In genomic region chr2:138760439-138760963, GRCm38 (mm10) we compare ENCODE assay signal across 10 mouse cellular contexts.
"Had no signal": no experiment of that assay in that cellular context is flagged by ENCODE, and none has a peak within 500 bp of the region (broad histone marks: within the 10 kb centered on the region; RNA-seq: fewer than 3 reads in every experiment).

No protein-coding gene starts in this region.

- H3K27me3 ChIP-seq: limb, embryonic 15.5 days; midbrain, embryonic 12.5 days; neural tube, embryonic 13.5 days had no signal

- ATAC-seq: midbrain, embryonic 16.5 days had no signal

- H3K27ac ChIP-seq: limb, embryonic 15.5 days; liver, embryonic 14.5 days; midbrain, embryonic 12.5 days; neural tube, embryonic 13.5 days had no signal

- DNase-seq: layer of hippocampus, adult 9-11 months; layer of hippocampus, postnatal 36 days; lung, adult 18-20 months; right cerebral cortex, postnatal 14 days; thymus, postnatal 4 days had no signal

- H3K4me2 ChIP-seq: limb, embryonic 15.5 days; midbrain, embryonic 12.5 days; neural tube, embryonic 13.5 days had no signal

- H3K9me3 ChIP-seq: limb, embryonic 15.5 days; midbrain, embryonic 12.5 days; neural tube, embryonic 13.5 days had no signal

- H3K4me1 ChIP-seq: limb, embryonic 15.5 days; midbrain, embryonic 12.5 days; neural tube, embryonic 13.5 days had no signal

- H3K4me3 ChIP-seq: limb, embryonic 15.5 days; midbrain, embryonic 12.5 days; neural tube, embryonic 13.5 days had no signal

- H3K36me3 ChIP-seq: limb, embryonic 15.5 days; midbrain, embryonic 12.5 days; neural tube, embryonic 13.5 days had no signal

- H3K9ac ChIP-seq: limb, embryonic 15.5 days; liver, embryonic 14.5 days; midbrain, embryonic 12.5 days; neural tube, embryonic 13.5 days had no signal
